In genomic region chr7:25000711-25001110, GRCm38 (mm10) we compare ENCODE assay signal across 25 mouse cellular contexts. TPM values are rescaled to one million over a fixed set of nuclear protein-coding genes. Genes with fewer than 3 reads are reported as not detected.
A peak's percentile ranks its signal among the peaks of the same experiment; 100 is the strongest.
DNase-seq lines count a peak whose midpoint lies in the region; ATAC-seq and TF ChIP-seq lines count a peak whose summit lies in the region.
"Had no signal": no experiment of that assay in that cellular context is flagged by ENCODE, and none has a peak within 500 bp of the region (broad histone marks: within the 10 kb centered on the region; RNA-seq: fewer than 3 reads in every experiment).

No protein-coding gene starts in this region.

- no peak for TF ChIP-seq EP300 in heart, postnatal 0 days (IDR thresholded peaks at IDR 0.05; ENCODE audit: low read depth)
- no peak for TF ChIP-seq EP300 in ES-Bruce4 (IDR thresholded peaks at IDR 0.05; ENCODE audit: insufficient read depth, low read depth, low read length)
- no peak for TF ChIP-seq EP300 in lung, postnatal 0 days (IDR thresholded peaks at IDR 0.05)

- TF ChIP-seq POLR2A in ES-Bruce4 (IDR thresholded peaks at IDR 0.05; ENCODE audit: insufficient read depth, low read length), result no peak

- no peaks in the 10 kb centered on the region for H3K4me1 ChIP-seq in heart, postnatal 0 days (ENCODE audit: control insufficient read depth, insufficient read depth)
- peaks cover 18% of the 10 kb centered on the region for H3K4me1 ChIP-seq in heart, embryonic 10.5 days
- peaks cover 5% of the 10 kb centered on the region for H3K4me1 ChIP-seq in ES-Bruce4 (ENCODE audit: control insufficient read depth, insufficient read depth, low read length)
- H3K4me1 ChIP-seq in lung, postnatal 0 days (ENCODE audit: insufficient read depth, low read depth, low read length), result no peaks in the 10 kb centered on the region
- peaks cover 3% of the 10 kb centered on the region; the same call in 1 of the 2 replicates for H3K4me1 ChIP-seq in forebrain, embryonic 11.5 days (replicated peaks; ENCODE audit: control insufficient read depth, insufficient read depth, low read length)

- ATAC-seq in heart, postnatal 0 days (ENCODE audit: insufficient read depth, low read depth), result no peak
- no peak for ATAC-seq in lung, postnatal 0 days
- no peak for ATAC-seq in forebrain, embryonic 11.5 days (replicated peaks; ENCODE audit: low FRiP score)
- ATAC-seq in erythroblast, adult 5-6 weeks (replicated peaks; ENCODE audit: low FRiP score, poor library complexity, severe bottlenecking), result no peak
- ATAC-seq: forebrain, embryonic 16.5 days; hindbrain, postnatal 0 days had no signal

- H3K4me2 ChIP-seq in heart, postnatal 0 days (ENCODE audit: low read depth, low read length), result no peak overlapping the region; the same call in 1 of the 2 replicates
- H3K4me2 ChIP-seq in lung, postnatal 0 days (replicated peaks; ENCODE audit: low read depth, low read length), result no peak overlapping the region
- no peak overlapping the region for H3K4me2 ChIP-seq in forebrain, embryonic 11.5 days (ENCODE audit: low read depth, low read length, severe bottlenecking)
- H3K4me2 ChIP-seq: heart, embryonic 11.5 days; liver, embryonic 11.5 days; midbrain, embryonic 12.5 days had no signal

- WGBS in heart, postnatal 0 days, result 59% methylated on average over 12 of the region's 12 CpGs
- 60% methylated on average over 12 of the region's 12 CpGs for WGBS in heart, embryonic 10.5 days
- WGBS in lung, postnatal 0 days, result 65% methylated on average over 12 of the region's 12 CpGs
- WGBS in forebrain, embryonic 11.5 days, result 80% methylated on average over 12 of the region's 12 CpGs

- H3K27ac ChIP-seq in heart, postnatal 0 days (ENCODE audit: low read depth), result peak overlapping the region; percentile 11; the same call in 1 of the 2 replicates
- H3K27ac ChIP-seq in heart, embryonic 10.5 days, result no peak overlapping the region
- H3K27ac ChIP-seq in ES-Bruce4 (ENCODE audit: insufficient read depth, low read length), result no peak overlapping the region
- no peak overlapping the region for H3K27ac ChIP-seq in lung, postnatal 0 days (ENCODE audit: low read length)
- no peak overlapping the region for H3K27ac ChIP-seq in forebrain, embryonic 11.5 days (ENCODE audit: low read depth, low read length)
- H3K27ac ChIP-seq: embryonic facial prominence, embryonic 10.5 days; hindbrain, postnatal 0 days; limb, embryonic 10.5 days; macrophage; midbrain, embryonic 12.5 days had no signal

- H3K4me3 ChIP-seq in heart, postnatal 0 days (ENCODE audit: low read depth, low read length), result no peak overlapping the region
- H3K4me3 ChIP-seq in heart, embryonic 10.5 days, result no peak overlapping the region
- peak overlapping the region; percentile 13; the same call in 1 of the 2 replicates for H3K4me3 ChIP-seq in ES-Bruce4 (ENCODE audit: low read depth, low read length)
- no peak overlapping the region for H3K4me3 ChIP-seq in lung, postnatal 0 days (ENCODE audit: low read depth, low read length)
- H3K4me3 ChIP-seq in forebrain, embryonic 11.5 days (ENCODE audit: low read depth, low read length), result no peak overlapping the region
- H3K4me3 ChIP-seq: embryonic facial prominence, embryonic 10.5 days; erythroblast, embryonic 14.5 days; limb, embryonic 10.5 days; midbrain, embryonic 12.5 days had no signal

- TF ChIP-seq CTCF in heart, postnatal 0 days (IDR thresholded peaks at IDR 0.05; ENCODE audit: low read depth), result no peak
- no peak for TF ChIP-seq CTCF in ES-Bruce4 (IDR thresholded peaks at IDR 0.05; ENCODE audit: low read depth, low read length)
- no peak for TF ChIP-seq CTCF in lung, postnatal 0 days (IDR thresholded peaks at IDR 0.05)

- H3K9me3 ChIP-seq in heart, postnatal 0 days (replicated peaks; ENCODE audit: control insufficient read depth, low read length), result no peaks in the 10 kb centered on the region
- H3K9me3 ChIP-seq in heart, embryonic 10.5 days, result no peaks in the 10 kb centered on the region
- no peaks in the 10 kb centered on the region for H3K9me3 ChIP-seq in ES-Bruce4 (replicated peaks; ENCODE audit: control insufficient read depth, insufficient read depth, low read length, poor library complexity, severe bottlenecking)
- H3K9me3 ChIP-seq in lung, postnatal 0 days (ENCODE audit: low read length), result no peaks in the 10 kb centered on the region
- H3K9me3 ChIP-seq in forebrain, embryonic 11.5 days (ENCODE audit: control insufficient read depth, low read length), result no peaks in the 10 kb centered on the region
- H3K9me3 ChIP-seq: embryonic facial prominence, embryonic 10.5 days; limb, embryonic 10.5 days; midbrain, embryonic 12.5 days had no signal

- no peak for DNase-seq in heart, postnatal 0 days (ENCODE audit: low spot score)
- no peak for DNase-seq in heart, embryonic 10.5 days (ENCODE audit: low spot score)
- peak; percentile 25 to 26 for DNase-seq in natural killer cell, adult 2 months (ENCODE audit: low spot score in 2 of 2)
- DNase-seq in thymus, postnatal 25 days, result peak; percentile 82
- DNase-seq in lung, postnatal 0 days (ENCODE audit: low spot score), result no peak
- no peak for DNase-seq in forebrain, embryonic 11.5 days (ENCODE audit: low spot score)
- DNase-seq: cerebellum, adult 11-12 months; cerebellum, postnatal 36 days; heart, postnatal 4 days; lung, adult 2 months; right cerebral cortex, adult 18-20 months had no signal

- H3K27me3 ChIP-seq in heart, postnatal 0 days (ENCODE audit: control insufficient read depth, insufficient read depth, low read length), result peaks cover 22% of the 10 kb centered on the region
- peaks cover 42% of the 10 kb centered on the region for H3K27me3 ChIP-seq in heart, embryonic 10.5 days (ENCODE audit: insufficient read depth, poor library complexity, severe bottlenecking)
- H3K27me3 ChIP-seq in ES-Bruce4 (ENCODE audit: control insufficient read depth, insufficient read depth, low read length, poor library complexity, severe bottlenecking), result no peaks in the 10 kb centered on the region; the same call in 1 of the 2 replicates
- 0 out of 2 replicates have a peak, but pooled peaks cover 6% of the 10 kb centered on the region for H3K27me3 ChIP-seq in lung, postnatal 0 days (replicated peaks; ENCODE audit: insufficient read depth, low read length)
- H3K27me3 ChIP-seq in forebrain, embryonic 11.5 days (ENCODE audit: control insufficient read depth, insufficient read depth, low read length), result peaks cover 5% of the 10 kb centered on the region

- H3K36me3 ChIP-seq in heart, postnatal 0 days (replicated peaks; ENCODE audit: control insufficient read depth, insufficient read depth, low read length), result no peaks in the 10 kb centered on the region
- H3K36me3 ChIP-seq in heart, embryonic 10.5 days, result no peaks in the 10 kb centered on the region
- no peaks in the 10 kb centered on the region for H3K36me3 ChIP-seq in ES-Bruce4 (ENCODE audit: control insufficient read depth, insufficient read depth, low read length, poor library complexity, severe bottlenecking)
- H3K36me3 ChIP-seq in lung, postnatal 0 days (ENCODE audit: insufficient read depth, low read length), result no peaks in the 10 kb centered on the region
- H3K36me3 ChIP-seq in forebrain, embryonic 11.5 days (ENCODE audit: control insufficient read depth, insufficient read depth, low read length), result no peaks in the 10 kb centered on the region
- H3K36me3 ChIP-seq: embryonic facial prominence, embryonic 10.5 days; limb, embryonic 10.5 days had no signal

- no peak overlapping the region for H3K9ac ChIP-seq in heart, postnatal 0 days (replicated peaks; ENCODE audit: low read depth, low read length)
- H3K9ac ChIP-seq in ES-Bruce4 (ENCODE audit: low read depth, poor library complexity, severe bottlenecking), result 0 out of 2 replicates have a peak overlapping the region, but pooled peaks have one; percentile 13
- H3K9ac ChIP-seq in lung, postnatal 0 days (replicated peaks; ENCODE audit: low read depth), result no peak overlapping the region
- no peak overlapping the region for H3K9ac ChIP-seq in forebrain, embryonic 11.5 days (ENCODE audit: low read length)
- H3K9ac ChIP-seq: midbrain, embryonic 12.5 days had no signal

RNA-seq across cellular contexts. Expression of gene Atp1a3, which starts 5.0 kb away (rescaled TPM):
- total RNA-seq in heart, postnatal 0 days (2014; rRNA removed; ENCODE audit: low replicate concordance), result 0.04 TPM in 1 of 2 replicates, not detected in the other
- polyA plus RNA-seq in heart, postnatal 0 days (2015; fragmentation: Nextera tagmentation; extraction: Ambion mirVana), result 0.12 and 0.30 TPM in 2 replicates
- 2.2 and 3.5 TPM in 2 replicates for polyA plus RNA-seq in heart, embryonic 10.5 days (2016; fragmentation: Nextera tagmentation; extraction: Ambion mirVana)
- polyA plus RNA-seq in ES-Bruce4 (2011; ENCODE audit: insufficient read depth, insufficient read length, low read depth, missing spikeins), result 7.0 and 9.4 TPM in 2 replicates
- polyA plus RNA-seq in lung, postnatal 0 days (2015; fragmentation: Nextera tagmentation; extraction: Ambion mirVana), result 0.57 and 0.73 TPM in 2 replicates
- 36.3 and 40.2 TPM in 2 replicates for polyA plus RNA-seq in forebrain, embryonic 11.5 days (2014; fragmentation: Nextera tagmentation; extraction: Ambion mirVana)
- 11.5 and 14.6 TPM in 2 replicates for total RNA-seq in erythroblast, adult 5-6 weeks (2015; ENCODE audit: low replicate concordance)
- total RNA-seq in erythroblast, adult 5-6 weeks (2017; ENCODE audit: low replicate concordance), result 3.8 and 4.9 TPM in 2 replicates

RNA-seq across cellular contexts. Expression of gene Rabac1, which starts 28.2 kb away (rescaled TPM):
- 609 and 633 TPM in 2 replicates for total RNA-seq in heart, postnatal 0 days (2014; rRNA removed; ENCODE audit: low replicate concordance)
- polyA plus RNA-seq in heart, postnatal 0 days (2015; fragmentation: Nextera tagmentation; extraction: Ambion mirVana), result 357 and 362 TPM in 2 replicates
- polyA plus RNA-seq in heart, embryonic 10.5 days (2016; fragmentation: Nextera tagmentation; extraction: Ambion mirVana), result 114 and 151 TPM in 2 replicates
- 84.4 and 97.6 TPM in 2 replicates for polyA plus RNA-seq in ES-Bruce4 (2011; ENCODE audit: insufficient read depth, insufficient read length, low read depth, missing spikeins)
- 488 and 561 TPM in 2 replicates for polyA plus RNA-seq in lung, postnatal 0 days (2015; fragmentation: Nextera tagmentation; extraction: Ambion mirVana)
- polyA plus RNA-seq in forebrain, embryonic 11.5 days (2014; fragmentation: Nextera tagmentation; extraction: Ambion mirVana), result 82.6 and 87.3 TPM in 2 replicates
- 11.7 and 35.0 TPM in 2 replicates for total RNA-seq in erythroblast, adult 5-6 weeks (2015; ENCODE audit: low replicate concordance)
- 11.0 and 11.3 TPM in 2 replicates for total RNA-seq in erythroblast, adult 5-6 weeks (2017; ENCODE audit: low replicate concordance)

RNA-seq across cellular contexts. Expression of gene Gm4881, which starts 56.4 kb away (rescaled TPM):
- total RNA-seq in heart, postnatal 0 days (2014; rRNA removed; ENCODE audit: low replicate concordance), result not detected in 2 replicates
- polyA plus RNA-seq in heart, postnatal 0 days (2015; fragmentation: Nextera tagmentation; extraction: Ambion mirVana), result not detected in 2 replicates
- polyA plus RNA-seq in heart, embryonic 10.5 days (2016; fragmentation: Nextera tagmentation; extraction: Ambion mirVana), result not detected in 2 replicates
- polyA plus RNA-seq in ES-Bruce4 (2011; ENCODE audit: insufficient read depth, insufficient read length, low read depth, missing spikeins), result not detected in 2 replicates
- not detected in 2 replicates for polyA plus RNA-seq in lung, postnatal 0 days (2015; fragmentation: Nextera tagmentation; extraction: Ambion mirVana)
- polyA plus RNA-seq in forebrain, embryonic 11.5 days (2014; fragmentation: Nextera tagmentation; extraction: Ambion mirVana), result 0.32 and 0.55 TPM in 2 replicates
- total RNA-seq in erythroblast, adult 5-6 weeks (2015; ENCODE audit: low replicate concordance), result not detected in 2 replicates
- total RNA-seq in erythroblast, adult 5-6 weeks (2017; ENCODE audit: low replicate concordance), result not detected in 2 replicates
- total RNA-seq: ES-E14; gastrocnemius, postnatal 4 days; heart, postnatal 4 days had no signal
- polyA plus RNA-seq: erythroblast, embryonic 14.5 days; heart, embryonic 11.5 days; kidney, embryonic 14.5 days; limb, embryonic 10.5 days; liver, embryonic 11.5 days; lung, adult 2 months; macrophage had no signal

Comparison
In these comparisons a context has a peak if more than half of its experiments do, and no peak if none do; other contexts are left out.
1. DNase-seq: peak in natural killer cell, adult 2 months (2 of 2) and thymus, postnatal 25 days (single experiment); none in heart, postnatal 0 days (single experiment), heart, embryonic 10.5 days (single experiment), lung, postnatal 0 days (single experiment) and forebrain, embryonic 11.5 days (single experiment).